Mouse (Mus musculus) retina, postnatal 1 day (tissue): Measurements from ENCODE around the gene Vmn1r67.

ENCODE experiments used
- DNase-seq: peaks from one replicate; pipeline ENCODE4 v3.0.0-alpha.2; 2012

The Vmn1r67 gene

GRCm38 (mm10) chr7:10443031-10443430 is at the start of gene Vmn1r67:
Gene Vmn1r67 (plus strand): TSS chr7:10443331.
- DNase-seq, result no peak

- no peak for DNase-seq
These were observed 15.0 kb downstream of the Vmn1r67 start for GRCm38 (mm10) chr7:10458166-10458565.

- DNase-seq, result no peak
These were observed 36.7 kb downstream of the Vmn1r67 start for GRCm38 (mm10) chr7:10479813-10480212.

GRCm38 (mm10) chr7:10480588-10481233 is 37.6 kb downstream of the Vmn1r67 start:
- peak; percentile 53 for DNase-seq

GRCm38 (mm10) chr7:10494786-10495521 is 51.8 kb downstream of the Vmn1r67 start, which contains the start of gene Zik1:
Gene Zik1 (minus strand): TSS chr7:10495394.
- DNase-seq, result peak; percentile 93

GRCm38 (mm10) chr7:10495578-10495977 is 52.4 kb downstream of the Vmn1r67 start:
- no peak for DNase-seq
